Mouse (Mus musculus) neural tube, embryonic 13.5 days (tissue): ENCODE measurements around the gene Bsg. TPM values are rescaled to one million over a fixed set of nuclear protein-coding genes. Genes with fewer than 3 reads are reported as not detected.

Experiments used
- ATAC-seq: fragments of 200-750 bp; cut with Nextera tagmentation; 2 replicates; pipeline ENCODE4 v1.8.0; 2017; ENCODE audit warnings: low read depth, mild to moderate bottlenecking, moderate TSS enrichment, moderate library complexity
- H3K27ac ChIP-seq: fragments of 300-500 bp; sonication (generic); replicated peaks from 2 replicates; pipeline ENCODE4 v1.5.1; 2015; ENCODE audit warnings: moderate library complexity, mild to moderate bottlenecking, inconsistent platforms
- H3K27me3 ChIP-seq: fragments of 300-500 bp; sonication (generic); 2 replicates; pipeline ENCODE4 v1.6.1; 2015; ENCODE audit warnings: mild to moderate bottlenecking, inconsistent platforms
- H3K36me3 ChIP-seq: fragments of 300-500 bp; sonication (generic); 2 replicates; pipeline ENCODE4 v1.6.1; 2015; ENCODE audit warnings: mild to moderate bottlenecking, inconsistent platforms
- H3K4me1 ChIP-seq: fragments of 300-500 bp; sonication (generic); replicated peaks from 2 replicates; pipeline ENCODE4 v1.6.1; 2015; ENCODE audit warnings: inconsistent platforms
- H3K4me2 ChIP-seq: fragments of 300-500 bp; sonication (generic); 2 replicates; pipeline ENCODE4 v1.6.1; 2015; ENCODE audit warnings: inconsistent platforms, mild to moderate bottlenecking, moderate library complexity
- H3K4me3 ChIP-seq: fragments of 300-500 bp; sonication (generic); 2 replicates; pipeline ENCODE4 v1.5.1; 2015; ENCODE audit warnings: mild to moderate bottlenecking, inconsistent platforms
- H3K9ac ChIP-seq: fragments of 300-500 bp; sonication (generic); 2 replicates; pipeline ENCODE4 v1.6.1; 2015; ENCODE audit warnings: moderate library complexity, mild to moderate bottlenecking, inconsistent platforms
- H3K9me3 ChIP-seq: fragments of 300-500 bp; sonication (generic); 2 replicates; pipeline ENCODE4 v1.6.1; 2016; ENCODE audit warnings: inconsistent platforms
- WGBS: fragments of 180-500 bp; shearing (Covaris S2); methylation state at CpG from one replicate; pipeline ENCODE4 v1.1.7; 2015; 5-methylcytosine and 5-hydroxymethylcytosine counted together
- polyA plus RNA-seq: library from polyadenylated mRNA; unstranded; fragments of >200 nt; fragmentation: Nextera tagmentation; extraction: Ambion mirVana; gene quantifications from 2 replicates; pipeline ENCODE4 v1.2.1, GENCODE M21; 2015

Bsg gene
- polyA plus RNA-seq, 1 experiment from 2014 or later = 762 TPM

GRCm38 (mm10) chr10:79684770-79685600 is 19.3 kb upstream of the Bsg start:
- Histone ChIP-seq H3K9ac (no peak overlapping the region), H3K4me2 (no peak overlapping the region), H3K4me1 (peaks cover 25% of the 10 kb centered on the region), H3K9me3 (no peaks in the 10 kb centered on the region), H3K36me3 (peaks cover 51% of the 10 kb centered on the region), H3K27ac (no peak overlapping the region), H3K27me3 (no peaks in the 10 kb centered on the region), H3K4me3 (no peak overlapping the region)
- ATAC-seq = no peak
- WGBS = 93% methylated on average over 25 of the region's 25 CpGs

- Histone ChIP-seq H3K27ac (no peak overlapping the region), H3K36me3 (peaks cover 51% of the 10 kb centered on the region), H3K4me3 (no peak overlapping the region), H3K9ac (no peak overlapping the region), H3K4me2 (no peak overlapping the region), H3K4me1 (peaks cover 21% of the 10 kb centered on the region), H3K27me3 (no peaks in the 10 kb centered on the region), H3K9me3 (no peaks in the 10 kb centered on the region)
- ATAC-seq = no peak
- WGBS = 95% methylated on average over 2 of the region's 2 CpGs
These were observed 18.1 kb upstream of the Bsg start for GRCm38 (mm10) chr10:79686219-79686618.

- no peak overlapping the region for H3K9ac ChIP-seq
- H3K4me1 ChIP-seq = peaks cover 19% of the 10 kb centered on the region
- H3K27ac ChIP-seq = no peak overlapping the region
- H3K36me3 ChIP-seq = peaks cover 51% of the 10 kb centered on the region
- no peak overlapping the region for H3K4me3 ChIP-seq
- WGBS = 94% methylated on average over 1 of the region's 1 CpGs
- no peaks in the 10 kb centered on the region for H3K9me3 ChIP-seq
- no peaks in the 10 kb centered on the region for H3K27me3 ChIP-seq
- H3K4me2 ChIP-seq = no peak overlapping the region
- no peak for ATAC-seq
These were observed 17.6 kb upstream of the Bsg start for GRCm38 (mm10) chr10:79686691-79687090.

GRCm38 (mm10) chr10:79687513-79687912 is 16.8 kb upstream of the Bsg start:
- no peak for ATAC-seq
- H3K27ac ChIP-seq = no peak overlapping the region
- peaks cover 19% of the 10 kb centered on the region for H3K4me1 ChIP-seq
- no peak overlapping the region for H3K4me3 ChIP-seq
- no peaks in the 10 kb centered on the region for H3K9me3 ChIP-seq
- H3K27me3 ChIP-seq = no peaks in the 10 kb centered on the region
- no peak overlapping the region for H3K9ac ChIP-seq
- H3K4me2 ChIP-seq = no peak overlapping the region
- WGBS = 97% methylated on average over 6 of the region's 6 CpGs
- peaks cover 51% of the 10 kb centered on the region for H3K36me3 ChIP-seq

- Histone ChIP-seq H3K4me3 (no peak within 1 kb of the TSS), H3K27me3 (no peaks in the 10 kb centered on the region), H3K27ac (no peak within 1 kb of the TSS), H3K36me3 (peaks cover 51% of the 10 kb centered on the region), H3K4me2 (no peak within 1 kb of the TSS), H3K9me3 (no peaks in the 10 kb centered on the region), H3K9ac (no peak within 1 kb of the TSS), H3K4me1 (peaks cover 7% of the 10 kb centered on the region)
- WGBS = 73% methylated on average over 4 of the region's 4 CpGs
- no peak for ATAC-seq
These were observed 15.6 kb upstream of the Bsg start, which contains the start of gene Gzmm for GRCm38 (mm10) chr10:79688720-79689119. Gzmm (plus strand) TSS chr10:79689020.

GRCm38 (mm10) chr10:79689178-79689577 is 15.1 kb upstream of the Bsg start:
- Histone ChIP-seq H3K27me3 (no peaks in the 10 kb centered on the region), H3K4me3 (no peak overlapping the region), H3K4me1 (peaks cover 2% of the 10 kb centered on the region), H3K27ac (no peak overlapping the region), H3K9ac (no peak overlapping the region), H3K4me2 (no peak overlapping the region), H3K9me3 (no peaks in the 10 kb centered on the region), H3K36me3 (peaks cover 51% of the 10 kb centered on the region)
- no peak for ATAC-seq
- 92% methylated on average over 3 of the region's 3 CpGs for WGBS

GRCm38 (mm10) chr10:79691986-79692548 is 12.2 kb upstream of the Bsg start:
- Histone ChIP-seq H3K27ac (no peak overlapping the region), H3K9me3 (no peaks in the 10 kb centered on the region), H3K4me3 (no peak overlapping the region), H3K27me3 (no peaks in the 10 kb centered on the region), H3K4me1 (no peaks in the 10 kb centered on the region), H3K9ac (no peak overlapping the region), H3K4me2 (no peak overlapping the region), H3K36me3 (peaks cover 23% of the 10 kb centered on the region)
- ATAC-seq = no peak
- WGBS = 94% methylated on average over 2 of the region's 2 CpGs

GRCm38 (mm10) chr10:79693580-79694378 is 10.5 kb upstream of the Bsg start:
- Histone ChIP-seq H3K36me3 (peaks cover 6% of the 10 kb centered on the region), H3K27me3 (no peaks in the 10 kb centered on the region), H3K4me1 (no peaks in the 10 kb centered on the region), H3K27ac (no peak overlapping the region), H3K9me3 (no peaks in the 10 kb centered on the region), H3K4me3 (no peak overlapping the region), H3K4me2 (no peak overlapping the region), H3K9ac (no peak overlapping the region)
- WGBS = 80% methylated on average over 12 of the region's 12 CpGs
- ATAC-seq = no peak

- no peak for ATAC-seq
- no peaks in the 10 kb centered on the region for H3K9me3 ChIP-seq
- H3K9ac ChIP-seq = no peak overlapping the region
- WGBS = 82% methylated on average over 6 of the region's 6 CpGs
- H3K4me1 ChIP-seq = no peaks in the 10 kb centered on the region
- H3K27me3 ChIP-seq = no peaks in the 10 kb centered on the region
- H3K36me3 ChIP-seq = peaks cover under 1% of the 10 kb centered on the region
- H3K27ac ChIP-seq = no peak overlapping the region
- H3K4me2 ChIP-seq = no peak overlapping the region
- no peak overlapping the region for H3K4me3 ChIP-seq
These were observed 10.0 kb upstream of the Bsg start for GRCm38 (mm10) chr10:79694379-79694655.

GRCm38 (mm10) chr10:79695231-79696128 is 8.8 kb upstream of the Bsg start:
- 0 out of 2 replicates have a peak, but pooled peaks have one; percentile 19 for ATAC-seq
- H3K4me3 ChIP-seq = no peak overlapping the region
- H3K9ac ChIP-seq = 0 out of 2 replicates have a peak overlapping the region, but pooled peaks have one; percentile 3
- H3K27ac ChIP-seq = no peak overlapping the region
- no peaks in the 10 kb centered on the region for H3K27me3 ChIP-seq
- H3K4me2 ChIP-seq = no peak overlapping the region
- WGBS = 65% methylated on average over 13 of the region's 13 CpGs
- H3K9me3 ChIP-seq = no peaks in the 10 kb centered on the region
- H3K36me3 ChIP-seq = no peaks in the 10 kb centered on the region
- H3K4me1 ChIP-seq = no peaks in the 10 kb centered on the region

- no peak overlapping the region for H3K27ac ChIP-seq
- no peak overlapping the region for H3K4me2 ChIP-seq
- no peak for ATAC-seq
- H3K4me3 ChIP-seq = no peak overlapping the region
- no peaks in the 10 kb centered on the region for H3K4me1 ChIP-seq
- 0 out of 2 replicates have a peak overlapping the region, but pooled peaks have one; percentile 3 for H3K9ac ChIP-seq
- H3K27me3 ChIP-seq = no peaks in the 10 kb centered on the region
- no peaks in the 10 kb centered on the region for H3K9me3 ChIP-seq
- whole genome bisulfite sequencing = 61% methylated on average over 9 of the region's 9 CpGs
- no peaks in the 10 kb centered on the region for H3K36me3 ChIP-seq
These were observed 8.1 kb upstream of the Bsg start for GRCm38 (mm10) chr10:79696129-79696651.
